Mouse (Mus musculus) E14TG2a.4 (cell line): Measurements from ENCODE around the gene Tmem121.

Experiments
- CTCF ChIP-seq: conservative IDR thresholded peaks from 2 replicates; pipeline ENCODE4 v1.5.1; 2014; ENCODE audit warnings: low read length
- NANOG ChIP-seq: IDR thresholded peaks from 2 replicates; pipeline ENCODE4 v1.6.1; 2014; ENCODE audit warnings: borderline replicate concordance, low read length, mixed read lengths
- POU5F1 ChIP-seq: IDR thresholded peaks from 2 replicates; pipeline ENCODE4 v1.6.1; 2014; ENCODE audit warnings: low read length, borderline replicate concordance

DNA sequence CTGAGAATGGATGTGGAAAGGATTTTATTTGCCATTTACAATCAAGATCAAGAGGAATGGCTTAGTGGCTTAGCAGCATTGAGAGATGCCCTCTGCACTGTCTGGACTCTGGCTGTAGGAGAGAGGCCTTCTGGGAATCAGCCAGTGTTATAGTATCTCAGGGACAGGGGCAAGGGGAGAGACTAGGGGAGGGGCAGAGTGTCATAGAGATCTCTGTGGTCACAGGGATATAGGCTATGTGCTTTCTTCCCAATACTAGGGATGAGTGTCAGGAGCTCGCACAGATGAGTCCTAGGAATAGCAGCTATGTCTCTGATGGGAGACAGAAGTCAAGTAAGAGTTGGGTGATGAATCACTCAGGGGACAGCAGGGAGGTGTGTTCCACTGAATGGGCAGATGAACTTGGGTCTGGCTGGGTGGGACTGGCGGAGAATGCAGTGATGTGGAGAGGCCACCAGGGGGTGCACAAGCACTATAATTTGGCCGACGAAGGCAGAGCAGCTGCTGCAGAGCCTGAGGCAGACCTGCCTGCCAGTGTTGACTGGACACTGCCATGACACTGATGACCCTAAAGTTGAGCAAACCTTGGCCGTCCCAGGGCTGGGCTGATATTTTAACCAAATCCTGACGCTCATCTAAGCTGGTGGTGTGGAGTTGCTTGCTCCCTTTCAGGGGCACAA is 30.1 kb downstream of the Tmem121 start:
- TF ChIP-seq CTCF (peak; percentile 69), POU5F1 (no peak), NANOG (no peak)
